Comparison of ENCODE assay signal across 8 mouse cellular contexts in the genomic region with DNA sequence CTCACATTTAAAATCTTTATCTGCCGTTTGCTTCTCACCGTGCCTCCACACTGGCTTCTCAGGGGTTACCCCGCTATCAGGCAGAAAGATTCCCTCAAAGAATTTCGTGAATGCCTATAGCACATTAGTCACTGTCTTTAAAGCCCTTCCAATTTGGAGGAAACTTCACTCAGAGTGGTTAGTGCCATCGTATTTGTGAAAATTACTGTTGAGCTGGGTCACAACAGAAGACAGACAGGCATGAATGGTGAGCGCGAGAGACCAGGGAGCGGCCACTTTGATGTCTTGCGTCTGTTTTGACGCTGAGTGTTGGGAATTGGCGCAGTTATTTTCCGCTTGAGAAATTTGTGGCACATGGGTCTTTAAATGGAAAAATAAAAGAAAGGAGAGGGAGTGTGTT.
A peak's percentile ranks its signal among the peaks of the same experiment; 100 is the strongest.
DNase-seq lines count a peak whose midpoint lies in the region; ATAC-seq lines count a peak whose summit lies in the region.

No protein-coding gene starts in this region.

- intact Hi-C loops in heart, postnatal 36 days (cut with DNase I): no loop called here

- peaks cover 23% of the 10 kb centered on the region for H3K4me1 ChIP-seq in heart, embryonic 13.5 days
- peaks cover 13% of the 10 kb centered on the region for H3K4me1 ChIP-seq in hindbrain, embryonic 12.5 days
- H3K4me1 ChIP-seq in midbrain, embryonic 13.5 days (replicated peaks): peaks cover 17% of the 10 kb centered on the region

- H3K4me3 ChIP-seq in heart, embryonic 13.5 days: peak overlapping the region; percentile 43
- H3K4me3 ChIP-seq in hindbrain, embryonic 12.5 days: peak overlapping the region; percentile 16
- peak overlapping the region; percentile 41 for H3K4me3 ChIP-seq in midbrain, embryonic 13.5 days (replicated peaks)

- H3K36me3 ChIP-seq in heart, embryonic 13.5 days: no peaks in the 10 kb centered on the region
- no peaks in the 10 kb centered on the region for H3K36me3 ChIP-seq in hindbrain, embryonic 12.5 days
- no peaks in the 10 kb centered on the region for H3K36me3 ChIP-seq in midbrain, embryonic 13.5 days

- WGBS in heart, embryonic 13.5 days: 6% methylated on average over 12 of the region's 12 CpGs
- WGBS in hindbrain, embryonic 12.5 days: under 1% methylated on average over 12 of the region's 12 CpGs
- WGBS in midbrain, embryonic 13.5 days: 2% methylated on average over 12 of the region's 12 CpGs

- no peak for DNase-seq in heart, postnatal 36 days
- DNase-seq in embryo, embryonic 10.5 days (ENCODE audit: low spot score): peak; percentile 63
- no peak for DNase-seq in frontal cortex, postnatal 10 days (ENCODE audit: low spot score in 2 of 2)
- DNase-seq in testis, postnatal 14 days (ENCODE audit: low spot score): no peak
- DNase-seq in MN1 (ENCODE audit: low spot score): no peak

- no peaks in the 10 kb centered on the region for H3K9me3 ChIP-seq in heart, embryonic 13.5 days
- H3K9me3 ChIP-seq in hindbrain, embryonic 12.5 days (replicated peaks): no peaks in the 10 kb centered on the region
- H3K9me3 ChIP-seq in midbrain, embryonic 13.5 days: no peaks in the 10 kb centered on the region

- ATAC-seq in heart, embryonic 13.5 days (ENCODE audit: extremely low read depth, insufficient number of reproducible peaks, low FRiP score, low TSS enrichment): no peak
- peak; percentile 46; the same call in 1 of the 2 replicates for ATAC-seq in hindbrain, embryonic 12.5 days (ENCODE audit: low FRiP score)
- ATAC-seq in midbrain, embryonic 13.5 days: 0 out of 2 replicates have a peak, but pooled peaks have one; percentile 28

- H3K27ac ChIP-seq in heart, embryonic 13.5 days (replicated peaks): no peak overlapping the region
- no peak overlapping the region for H3K27ac ChIP-seq in hindbrain, embryonic 12.5 days
- H3K27ac ChIP-seq in midbrain, embryonic 13.5 days: 0 out of 2 replicates have a peak overlapping the region, but pooled peaks have one; percentile 21

- peaks cover 18% of the 10 kb centered on the region for H3K27me3 ChIP-seq in heart, embryonic 13.5 days (replicated peaks)
- H3K27me3 ChIP-seq in hindbrain, embryonic 12.5 days: peaks cover 16% of the 10 kb centered on the region
- peaks cover 6% of the 10 kb centered on the region; the same call in 1 of the 2 replicates for H3K27me3 ChIP-seq in midbrain, embryonic 13.5 days

- H3K9ac ChIP-seq in heart, embryonic 13.5 days: peak overlapping the region; percentile 37; the same call in 1 of the 2 replicates
- no peak overlapping the region for H3K9ac ChIP-seq in hindbrain, embryonic 12.5 days
- peak overlapping the region; percentile 40 for H3K9ac ChIP-seq in midbrain, embryonic 13.5 days (replicated peaks)

- H3K4me2 ChIP-seq in heart, embryonic 13.5 days: peak overlapping the region; percentile 69
- peak overlapping the region; percentile 68 for H3K4me2 ChIP-seq in hindbrain, embryonic 12.5 days (replicated peaks)
- H3K4me2 ChIP-seq in midbrain, embryonic 13.5 days (replicated peaks): peak overlapping the region; percentile 66
